Mouse (Mus musculus): ENCODE results near the gene Enpp6. TPM values are rescaled to one million over a fixed set of nuclear protein-coding genes. Genes with fewer than 3 reads are reported as not detected.

Enpp6 gene
- polyA plus RNA-seq, 1 experiment, result 1.1 TPM

GRCm38 (mm10) chr8:46946181-46946580 lies 40.5 kb upstream of the Enpp6 start:
- WGBS, result 71% methylated on average over 5 of the region's 5 CpGs
- TF ChIP-seq POLR2A (IDR thresholded peaks at IDR 0.05; ENCODE audit: low read depth, low read length) (no peak), CTCF (IDR thresholded peaks at IDR 0.05; ENCODE audit: extremely low read depth, insufficient read length, insufficient replicate concordance, low read depth, low read length) (peak; percentile 68; the same call in 1 of the 2 replicates)
- no peaks in the 10 kb centered on the region for H3K27me3 ChIP-seq (ENCODE audit: control insufficient read depth, insufficient read depth, low read length)
- H3K4me3 ChIP-seq (ENCODE audit: low read depth, low read length), result no peak overlapping the region
- no peak overlapping the region for H3K27ac ChIP-seq (ENCODE audit: insufficient read depth, low read depth, low read length)
- peaks cover 4% of the 10 kb centered on the region; the same call in 1 of the 2 replicates for H3K4me1 ChIP-seq (ENCODE audit: control insufficient read depth, insufficient read depth, insufficient read length, low read length)
- no peaks in the 10 kb centered on the region for H3K36me3 ChIP-seq (ENCODE audit: control insufficient read depth, insufficient read depth, low read length)

DNA sequence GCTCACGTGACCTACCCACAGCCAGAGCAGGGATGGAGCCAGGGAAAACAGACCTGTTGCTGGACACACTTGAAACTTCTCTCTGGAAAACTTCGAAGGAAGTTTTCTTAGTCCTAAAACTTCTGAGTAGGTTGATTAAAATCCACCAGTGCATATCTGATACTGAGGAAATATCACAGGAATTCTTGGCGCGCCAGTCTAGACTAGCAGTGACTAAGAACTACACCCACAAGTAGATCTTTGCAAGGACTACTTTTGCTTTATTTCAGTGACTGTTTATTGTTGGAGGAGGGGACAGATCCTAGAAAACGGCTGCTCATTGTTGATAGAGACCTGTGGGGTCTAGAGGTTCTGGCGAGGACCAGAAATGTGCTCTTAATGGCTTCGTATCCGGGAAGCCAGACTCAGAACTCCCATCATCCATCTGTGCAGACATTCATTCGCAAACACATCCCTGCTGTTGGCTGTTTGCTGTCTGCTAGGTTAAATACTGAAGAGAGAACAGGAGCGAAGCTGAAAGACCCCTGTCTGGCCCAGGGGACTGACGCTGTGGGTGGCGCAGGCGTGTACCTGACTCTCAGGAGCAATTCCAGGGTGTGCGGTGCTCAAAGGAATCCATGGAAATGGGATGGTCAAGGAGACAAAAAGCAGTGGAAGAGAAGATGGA lies 38.5 kb upstream of the Enpp6 start:
- no peak overlapping the region for H3K4me3 ChIP-seq (ENCODE audit: low read depth, low read length)
- no peaks in the 10 kb centered on the region for H3K36me3 ChIP-seq (ENCODE audit: control insufficient read depth, insufficient read depth, low read length)
- H3K4me1 ChIP-seq (ENCODE audit: control insufficient read depth, insufficient read depth, insufficient read length, low read length), result no peaks in the 10 kb centered on the region
- TF ChIP-seq POLR2A (IDR thresholded peaks at IDR 0.05; ENCODE audit: low read depth, low read length) (no peak), CTCF (IDR thresholded peaks at IDR 0.05; ENCODE audit: extremely low read depth, insufficient read length, insufficient replicate concordance, low read depth, low read length) (no peak)
- 82% methylated on average over 14 of the region's 14 CpGs for WGBS
- no peaks in the 10 kb centered on the region for H3K27me3 ChIP-seq (ENCODE audit: control insufficient read depth, insufficient read depth, low read length)
- no peak overlapping the region for H3K27ac ChIP-seq (ENCODE audit: insufficient read depth, low read depth, low read length)

GRCm38 (mm10) chr8:46953472-46953871 lies 33.2 kb upstream of the Enpp6 start:
- WGBS, result 22% methylated on average over 7 of the region's 7 CpGs
- no peak overlapping the region for H3K27ac ChIP-seq (ENCODE audit: insufficient read depth, low read depth, low read length)
- TF ChIP-seq POLR2A (IDR thresholded peaks at IDR 0.05; ENCODE audit: low read depth, low read length), result no peak
- peak; percentile 53; the same call in 1 of the 2 replicates for TF ChIP-seq CTCF (IDR thresholded peaks at IDR 0.05; ENCODE audit: extremely low read depth, insufficient read length, insufficient replicate concordance, low read depth, low read length)
- no peaks in the 10 kb centered on the region for H3K4me1 ChIP-seq (ENCODE audit: control insufficient read depth, insufficient read depth, insufficient read length, low read length)
- no peak overlapping the region for H3K4me3 ChIP-seq (ENCODE audit: low read depth, low read length)
- H3K27me3 ChIP-seq (ENCODE audit: control insufficient read depth, insufficient read depth, low read length), result no peaks in the 10 kb centered on the region
- H3K36me3 ChIP-seq (ENCODE audit: control insufficient read depth, insufficient read depth, low read length), result no peaks in the 10 kb centered on the region

- no peak overlapping the region for H3K27ac ChIP-seq (ENCODE audit: insufficient read depth, low read depth, low read length)
- no peaks in the 10 kb centered on the region for H3K27me3 ChIP-seq (ENCODE audit: control insufficient read depth, insufficient read depth, low read length)
- WGBS, result 63% methylated on average over 10 of the region's 10 CpGs
- H3K36me3 ChIP-seq (ENCODE audit: control insufficient read depth, insufficient read depth, low read length), result no peaks in the 10 kb centered on the region
- H3K4me1 ChIP-seq (ENCODE audit: control insufficient read depth, insufficient read depth, insufficient read length, low read length), result no peaks in the 10 kb centered on the region
- TF ChIP-seq POLR2A (IDR thresholded peaks at IDR 0.05; ENCODE audit: low read depth, low read length) (no peak), CTCF (IDR thresholded peaks at IDR 0.05; ENCODE audit: extremely low read depth, insufficient read length, insufficient replicate concordance, low read depth, low read length) (no peak)
- H3K4me3 ChIP-seq (ENCODE audit: low read depth, low read length), result no peak overlapping the region
Observed at GRCm38 (mm10) chr8:46962630-46963427, 23.9 kb upstream of the Enpp6 start.

GRCm38 (mm10) chr8:46963619-46964145 lies 23.0 kb upstream of the Enpp6 start:
- H3K4me3 ChIP-seq (ENCODE audit: low read depth, low read length), result no peak overlapping the region
- no peak overlapping the region for H3K27ac ChIP-seq (ENCODE audit: insufficient read depth, low read depth, low read length)
- WGBS, result 72% methylated on average over 8 of the region's 8 CpGs
- no peaks in the 10 kb centered on the region for H3K4me1 ChIP-seq (ENCODE audit: control insufficient read depth, insufficient read depth, insufficient read length, low read length)
- no peaks in the 10 kb centered on the region for H3K36me3 ChIP-seq (ENCODE audit: control insufficient read depth, insufficient read depth, low read length)
- no peaks in the 10 kb centered on the region for H3K27me3 ChIP-seq (ENCODE audit: control insufficient read depth, insufficient read depth, low read length)
- TF ChIP-seq POLR2A (IDR thresholded peaks at IDR 0.05; ENCODE audit: low read depth, low read length) (no peak), CTCF (IDR thresholded peaks at IDR 0.05; ENCODE audit: extremely low read depth, insufficient read length, insufficient replicate concordance, low read depth, low read length) (no peak)

DNA sequence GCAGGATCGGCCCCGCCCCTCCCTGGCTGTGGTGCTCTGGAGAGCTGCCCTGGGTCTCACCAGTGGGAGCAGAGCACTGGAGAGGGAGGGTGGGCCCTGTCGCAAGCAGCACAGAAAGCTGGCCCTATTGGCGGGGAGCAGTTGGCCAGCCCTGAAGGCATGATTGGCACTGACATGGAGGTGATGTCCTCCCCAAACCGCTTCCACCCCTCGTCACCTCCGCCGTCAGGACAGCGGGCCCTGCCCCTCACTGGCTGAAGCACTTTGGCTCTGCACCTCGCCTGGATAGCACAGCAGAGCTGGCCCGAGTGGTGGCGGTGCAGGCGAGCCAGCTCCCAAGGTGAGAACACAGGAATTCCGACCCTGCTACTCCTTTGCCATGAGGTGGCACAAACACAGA lies 20.9 kb upstream of the Enpp6 start:
- 78% methylated on average over 14 of the region's 14 CpGs for WGBS
- TF ChIP-seq POLR2A (IDR thresholded peaks at IDR 0.05; ENCODE audit: low read depth, low read length) (no peak), CTCF (IDR thresholded peaks at IDR 0.05; ENCODE audit: extremely low read depth, insufficient read length, insufficient replicate concordance, low read depth, low read length) (no peak)

DNA sequence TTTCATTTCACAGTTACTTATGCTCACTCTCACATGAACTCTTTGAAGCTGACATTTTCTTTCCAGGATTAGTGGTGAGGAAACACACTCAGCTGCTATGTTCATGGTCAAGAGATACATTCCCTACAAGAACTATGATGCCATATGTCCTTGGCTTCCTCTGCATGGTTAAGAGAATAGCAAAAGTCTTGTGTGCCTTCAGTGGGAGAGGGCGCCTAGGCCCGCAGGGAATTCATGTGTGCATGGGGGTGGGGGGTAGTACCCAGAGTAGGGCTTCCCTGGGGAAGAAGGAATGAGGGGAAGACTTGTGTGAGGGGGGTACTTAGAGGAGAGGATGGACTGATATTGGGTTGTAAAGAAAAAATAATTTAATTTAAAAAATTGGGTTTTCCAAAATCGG lies 18.0 kb upstream of the Enpp6 start:
- Histone ChIP-seq H3K4me1 (ENCODE audit: control insufficient read depth, insufficient read depth, insufficient read length, low read length) (no peaks in the 10 kb centered on the region), H3K27me3 (ENCODE audit: control insufficient read depth, insufficient read depth, low read length) (no peaks in the 10 kb centered on the region), H3K27ac (ENCODE audit: insufficient read depth, low read depth, low read length) (no peak overlapping the region), H3K36me3 (ENCODE audit: control insufficient read depth, insufficient read depth, low read length) (no peaks in the 10 kb centered on the region), H3K4me3 (ENCODE audit: low read depth, low read length) (no peak overlapping the region)
- TF ChIP-seq POLR2A (IDR thresholded peaks at IDR 0.05; ENCODE audit: low read depth, low read length), result no peak
- TF ChIP-seq CTCF (IDR thresholded peaks at IDR 0.05; ENCODE audit: extremely low read depth, insufficient read length, insufficient replicate concordance, low read depth, low read length), result no peak
- 93% methylated on average over 3 of the region's 3 CpGs for whole genome bisulfite sequencing

More for the DNA sequence above, 20.9 kb upstream of the Enpp6 start:
- Histone ChIP-seq H3K27ac (ENCODE audit: insufficient read depth, low read depth, low read length) (no peak overlapping the region), H3K4me3 (ENCODE audit: low read depth, low read length) (no peak overlapping the region), H3K27me3 (ENCODE audit: control insufficient read depth, insufficient read depth, low read length) (no peaks in the 10 kb centered on the region), H3K4me1 (ENCODE audit: control insufficient read depth, insufficient read depth, insufficient read length, low read length) (no peaks in the 10 kb centered on the region), H3K36me3 (ENCODE audit: control insufficient read depth, insufficient read depth, low read length) (no peaks in the 10 kb centered on the region)
